Mouse (Mus musculus) cerebellum, adult 2 months (tissue): Measurements from ENCODE around the gene St6galnac3.

Source experiments
- CTCF ChIP-seq: fragments of 200-500 bp; IDR thresholded peaks from 2 replicates; pipeline ENCODE4 v1.5.1; 2011; ENCODE audit warnings: low read depth, mild to moderate bottlenecking, control low read depth, low read length, moderate library complexity, borderline replicate concordance; ENCODE audit not compliant: insufficient read depth
- POLR2A ChIP-seq: fragments of 200-500 bp; IDR thresholded peaks from 2 replicates; pipeline ENCODE4 v1.6.1; 2011; ENCODE audit warnings: low read length, control low read depth, borderline replicate concordance; ENCODE audit not compliant: insufficient read depth

- no peak for TF ChIP-seq POLR2A
- no peak for TF ChIP-seq CTCF
These were observed 137.4 kb downstream of the St6galnac3 start for GRCm38 (mm10) chr3:153587594-153587993.
